Mouse (Mus musculus): Measurements from ENCODE around the gene Pdc. TPM values are rescaled to one million over a fixed set of nuclear protein-coding genes. Genes with fewer than 3 reads are reported as not detected.
"Not testable (repeated sequence)": the region's sequence is repeated elsewhere in the genome, so short reads cannot be mapped to it uniquely, and the experiment has no call there.

Pdc gene
- polyA plus RNA-seq (2012; rRNA removed): not detected in 2 replicates

DNA sequence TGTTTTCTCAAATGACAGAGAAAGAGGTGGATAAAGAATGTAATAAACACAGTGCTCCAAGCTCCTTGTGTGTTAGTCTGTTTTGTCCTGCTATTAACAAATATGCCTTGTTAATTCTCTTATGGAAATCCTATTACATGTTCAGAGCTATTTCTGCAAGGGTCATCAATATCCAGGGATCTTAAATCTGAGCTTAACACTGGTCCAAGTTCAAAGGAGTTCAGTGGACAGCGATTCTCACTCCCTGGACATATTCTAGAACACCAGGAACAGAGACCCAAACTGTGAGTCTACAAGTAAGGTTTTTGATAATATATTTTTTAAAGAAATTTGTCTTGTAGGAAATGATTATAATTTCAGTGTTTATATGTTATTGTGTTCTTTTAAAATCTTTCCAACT lies at the start of gene Pdc:
Gene Pdc, plus strand, starts transcription at position 213 of the 400 bp plus-strand sequence.
- 98% methylated on average over 1 of the region's 1 CpGs for WGBS
- no peak for DNase-seq
- no peaks in the 10 kb centered on the region for H3K36me3 ChIP-seq (ENCODE audit: control insufficient read depth, insufficient read depth, low read length)
- TF ChIP-seq CTCF (IDR thresholded peaks at IDR 0.05; ENCODE audit: borderline replicate concordance, control insufficient read depth, extremely low read depth, insufficient read depth, low read length, poor library complexity) (no peak), POLR2A (IDR thresholded peaks at IDR 0.05; ENCODE audit: control insufficient read depth, extremely low read depth, insufficient read depth, low read length, poor library complexity) (no peak)
- no peaks in the 10 kb centered on the region for H3K27me3 ChIP-seq (ENCODE audit: control insufficient read depth, insufficient read depth, low read length)
- no peak within 1 kb of the TSS for H3K4me3 ChIP-seq (ENCODE audit: control insufficient read depth, insufficient read depth, low read length)
- no peak within 1 kb of the TSS for H3K27ac ChIP-seq (ENCODE audit: control insufficient read depth, insufficient read depth, low read length)
- no peaks in the 10 kb centered on the region for H3K4me1 ChIP-seq (replicated peaks; ENCODE audit: control insufficient read depth, insufficient read depth, low read length)

DNA sequence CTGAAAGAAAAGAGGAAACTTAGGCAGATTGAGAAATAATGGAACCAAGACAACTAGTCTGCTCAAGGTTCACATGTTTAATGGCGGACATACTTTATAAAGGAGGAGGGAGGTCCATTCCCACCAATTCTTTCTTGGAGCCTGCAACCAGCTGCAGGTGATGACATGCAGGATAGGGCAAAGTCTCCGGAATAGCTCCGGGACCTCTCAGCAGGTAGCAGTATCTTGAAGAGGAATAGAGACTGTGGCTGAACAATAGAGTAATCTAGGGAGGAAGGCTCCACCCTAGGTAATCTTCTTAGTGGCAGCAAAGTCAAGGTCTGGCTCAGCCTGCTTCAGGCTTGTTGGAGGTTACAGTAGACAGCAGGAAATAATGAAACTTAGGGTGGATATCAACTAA lies 25.2 kb upstream of the Pdc start:
- not testable (repeated sequence) for DNase-seq; H3K4me3 ChIP-seq (ENCODE audit: control insufficient read depth, insufficient read depth, low read length); H3K36me3 ChIP-seq (ENCODE audit: control insufficient read depth, insufficient read depth, low read length); H3K4me1 ChIP-seq (replicated peaks; ENCODE audit: control insufficient read depth, insufficient read depth, low read length); H3K27me3 ChIP-seq (ENCODE audit: control insufficient read depth, insufficient read depth, low read length); H3K27ac ChIP-seq (ENCODE audit: control insufficient read depth, insufficient read depth, low read length)
- WGBS: 91% methylated on average over 3 of the region's 3 CpGs

DNA sequence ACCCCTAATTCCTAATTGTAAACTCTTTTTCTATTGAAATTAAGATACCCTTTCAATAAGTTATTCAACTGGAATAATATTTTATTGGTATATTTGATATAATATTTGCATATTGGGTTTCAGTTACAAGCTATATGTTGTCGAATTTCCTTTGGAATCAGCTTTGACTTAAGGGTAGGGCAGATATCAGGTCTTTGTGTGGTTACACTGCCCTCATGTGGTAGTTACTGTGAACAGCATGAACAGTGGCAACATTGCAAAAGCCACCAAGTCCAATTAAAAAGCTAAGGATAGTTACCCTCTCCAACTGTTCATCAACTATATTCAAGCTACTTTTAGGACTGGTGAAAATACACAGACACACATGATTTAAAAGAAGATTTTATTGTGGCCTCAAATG lies 11.6 kb upstream of the Pdc start:
- DNase-seq: no peak
- TF ChIP-seq CTCF (IDR thresholded peaks at IDR 0.05; ENCODE audit: borderline replicate concordance, control insufficient read depth, extremely low read depth, insufficient read depth, low read length, poor library complexity) (no peak), POLR2A (IDR thresholded peaks at IDR 0.05; ENCODE audit: control insufficient read depth, extremely low read depth, insufficient read depth, low read length, poor library complexity) (no peak)
- WGBS: 49% methylated on average over 1 of the region's 1 CpGs
- Histone ChIP-seq H3K27ac (ENCODE audit: control insufficient read depth, insufficient read depth, low read length) (no peak overlapping the region), H3K4me3 (ENCODE audit: control insufficient read depth, insufficient read depth, low read length) (no peak overlapping the region), H3K27me3 (ENCODE audit: control insufficient read depth, insufficient read depth, low read length) (no peaks in the 10 kb centered on the region), H3K36me3 (ENCODE audit: control insufficient read depth, insufficient read depth, low read length) (no peaks in the 10 kb centered on the region), H3K4me1 (replicated peaks; ENCODE audit: control insufficient read depth, insufficient read depth, low read length) (no peaks in the 10 kb centered on the region)

DNA sequence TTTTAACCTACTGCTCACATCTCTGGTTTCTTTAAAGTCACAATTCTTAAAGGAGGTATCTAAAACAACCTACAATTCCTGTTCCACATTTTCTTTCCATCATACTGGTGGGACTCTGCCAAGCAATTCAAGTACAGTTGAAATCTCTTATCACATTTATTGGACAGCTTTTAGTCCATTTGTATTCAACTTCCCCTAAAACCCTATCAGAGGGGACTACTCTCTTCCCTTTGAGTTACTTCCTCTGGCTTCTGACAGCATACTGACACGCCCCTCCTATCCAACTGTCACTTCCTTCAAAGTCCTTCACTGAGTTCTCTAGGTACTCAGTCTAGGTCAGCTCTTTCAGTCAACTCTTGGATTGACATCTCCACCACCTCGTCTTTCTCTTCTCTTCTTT lies 15.9 kb downstream of the Pdc start:
- Histone ChIP-seq H3K27ac (ENCODE audit: control insufficient read depth, insufficient read depth, low read length) (no peak overlapping the region), H3K36me3 (ENCODE audit: control insufficient read depth, insufficient read depth, low read length) (no peaks in the 10 kb centered on the region), H3K4me1 (replicated peaks; ENCODE audit: control insufficient read depth, insufficient read depth, low read length) (no peaks in the 10 kb centered on the region), H3K27me3 (ENCODE audit: control insufficient read depth, insufficient read depth, low read length) (no peaks in the 10 kb centered on the region), H3K4me3 (ENCODE audit: control insufficient read depth, insufficient read depth, low read length) (no peak overlapping the region)
- WGBS: 61% methylated on average over 2 of the region's 2 CpGs
- no peak for DNase-seq
- no peak for TF ChIP-seq CTCF (IDR thresholded peaks at IDR 0.05; ENCODE audit: borderline replicate concordance, control insufficient read depth, extremely low read depth, insufficient read depth, low read length, poor library complexity)
- TF ChIP-seq POLR2A (IDR thresholded peaks at IDR 0.05; ENCODE audit: control insufficient read depth, extremely low read depth, insufficient read depth, low read length, poor library complexity): no peak

DNA sequence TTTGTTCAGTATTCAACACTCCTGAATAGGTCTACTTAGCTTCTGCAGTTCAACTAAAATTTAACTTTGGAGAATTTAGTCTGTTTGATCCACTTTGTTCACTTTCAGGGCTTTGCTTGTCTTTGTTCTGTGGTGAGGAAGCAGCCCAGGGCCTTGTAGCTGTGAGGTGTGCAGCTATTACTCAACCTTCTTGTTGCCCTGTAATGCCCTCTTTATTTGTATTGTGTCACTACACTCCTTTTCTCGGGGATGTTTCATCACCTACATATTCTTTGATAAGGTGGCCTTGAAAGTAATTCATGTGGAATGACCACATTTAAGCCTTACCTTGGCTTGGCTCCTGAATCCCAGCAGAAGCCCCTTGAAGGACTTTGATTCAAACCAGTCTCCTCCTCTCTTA lies 41.6 kb downstream of the Pdc start:
- Histone ChIP-seq H3K27me3 (ENCODE audit: control insufficient read depth, insufficient read depth, low read length) (no peaks in the 10 kb centered on the region), H3K4me3 (ENCODE audit: control insufficient read depth, insufficient read depth, low read length) (no peak overlapping the region), H3K27ac (ENCODE audit: control insufficient read depth, insufficient read depth, low read length) (no peak overlapping the region), H3K4me1 (replicated peaks; ENCODE audit: control insufficient read depth, insufficient read depth, low read length) (no peaks in the 10 kb centered on the region), H3K36me3 (ENCODE audit: control insufficient read depth, insufficient read depth, low read length) (no peaks in the 10 kb centered on the region)
- DNase-seq: no peak
- 100% methylated on average over 1 of the region's 1 CpGs for WGBS
- no peak for TF ChIP-seq POLR2A (IDR thresholded peaks at IDR 0.05; ENCODE audit: control insufficient read depth, extremely low read depth, insufficient read depth, low read length, poor library complexity)
- no peak for TF ChIP-seq CTCF (IDR thresholded peaks at IDR 0.05; ENCODE audit: borderline replicate concordance, control insufficient read depth, extremely low read depth, insufficient read depth, low read length, poor library complexity)

DNA sequence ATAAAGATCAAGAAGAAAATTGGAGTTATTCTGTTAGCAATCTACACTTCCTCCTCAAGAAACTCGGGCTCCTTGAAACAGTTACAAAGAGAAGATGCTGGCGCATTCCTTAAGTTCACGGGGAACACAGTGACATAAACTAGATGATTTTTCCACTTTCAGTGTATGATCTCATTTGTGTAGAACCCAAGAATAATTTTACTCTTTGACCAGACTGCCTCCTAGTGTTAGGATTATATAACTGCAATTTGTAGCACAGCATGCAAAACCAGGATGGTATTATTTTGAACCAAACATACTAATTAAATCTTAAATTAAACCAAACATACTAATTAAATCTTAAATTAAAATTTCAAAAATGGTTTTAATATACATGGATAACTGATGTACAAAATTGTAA lies 53.7 kb downstream of the Pdc start:
- TF ChIP-seq POLR2A (IDR thresholded peaks at IDR 0.05; ENCODE audit: control insufficient read depth, extremely low read depth, insufficient read depth, low read length, poor library complexity) (no peak), CTCF (IDR thresholded peaks at IDR 0.05; ENCODE audit: borderline replicate concordance, control insufficient read depth, extremely low read depth, insufficient read depth, low read length, poor library complexity) (no peak)
- no peaks in the 10 kb centered on the region for H3K4me1 ChIP-seq (replicated peaks; ENCODE audit: control insufficient read depth, insufficient read depth, low read length)
- DNase-seq: no peak
- no peaks in the 10 kb centered on the region for H3K27me3 ChIP-seq (ENCODE audit: control insufficient read depth, insufficient read depth, low read length)
- H3K36me3 ChIP-seq (ENCODE audit: control insufficient read depth, insufficient read depth, low read length): no peaks in the 10 kb centered on the region
- 91% methylated on average over 3 of the region's 3 CpGs for WGBS
- H3K4me3 ChIP-seq (ENCODE audit: control insufficient read depth, insufficient read depth, low read length): no peak overlapping the region
- no peak overlapping the region for H3K27ac ChIP-seq (ENCODE audit: control insufficient read depth, insufficient read depth, low read length)

DNA sequence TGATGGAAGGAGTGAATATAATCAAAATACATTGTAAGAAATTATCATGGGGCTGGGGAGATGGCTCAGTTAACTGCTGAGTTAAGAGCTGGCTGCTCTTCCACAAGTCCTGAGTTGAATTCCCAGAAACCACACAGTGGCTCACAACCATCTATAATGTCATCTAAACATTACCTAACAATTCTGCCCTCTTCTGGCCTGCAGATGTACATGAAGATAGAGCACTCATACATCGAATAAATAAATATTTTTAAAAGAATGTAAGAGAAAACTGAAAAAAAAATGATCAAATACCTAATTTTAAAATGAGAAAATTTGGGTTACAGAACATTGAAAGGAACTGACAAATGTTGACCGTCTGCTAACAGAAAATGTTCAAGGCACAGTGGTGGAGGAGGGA lies 55.0 kb downstream of the Pdc start:
- Histone ChIP-seq H3K36me3 (ENCODE audit: control insufficient read depth, insufficient read depth, low read length) (no peaks in the 10 kb centered on the region), H3K27ac (ENCODE audit: control insufficient read depth, insufficient read depth, low read length) (no peak overlapping the region), H3K4me3 (ENCODE audit: control insufficient read depth, insufficient read depth, low read length) (no peak overlapping the region), H3K4me1 (replicated peaks; ENCODE audit: control insufficient read depth, insufficient read depth, low read length) (no peaks in the 10 kb centered on the region), H3K27me3 (ENCODE audit: control insufficient read depth, insufficient read depth, low read length) (no peaks in the 10 kb centered on the region)
- no peak for DNase-seq
- TF ChIP-seq POLR2A (IDR thresholded peaks at IDR 0.05; ENCODE audit: control insufficient read depth, extremely low read depth, insufficient read depth, low read length, poor library complexity) (no peak), CTCF (IDR thresholded peaks at IDR 0.05; ENCODE audit: borderline replicate concordance, control insufficient read depth, extremely low read depth, insufficient read depth, low read length, poor library complexity) (no peak)
- WGBS: 96% methylated on average over 2 of the region's 2 CpGs

Other genes with a start within 250 kb of the Pdc start
- 3.1 and 3.4 TPM in 2 replicates for gene Ptgs2, start 219.4 kb upstream of the Pdc start, polyA plus RNA-seq (2012; rRNA removed)
- gene Tpr, start 73.4 kb downstream of the Pdc start, polyA plus RNA-seq (2012; rRNA removed): 98.6 and 101 TPM in 2 replicates
- 2.3 and 3.4 TPM in 2 replicates for gene Odr4, start 73.7 kb downstream of the Pdc start, polyA plus RNA-seq (2012; rRNA removed)
- gene Prg4, start 146.7 kb downstream of the Pdc start, polyA plus RNA-seq (2012; rRNA removed): 1.0 and 1.9 TPM in 2 replicates

All from thymus, adult 2 months (tissue).